Mouse (Mus musculus) embryonic facial prominence, embryonic 12.5 days (tissue): ENCODE results near the gene Slc7a15. TPM values are rescaled to one million over a fixed set of nuclear protein-coding genes. Genes with fewer than 3 reads are reported as not detected.

ENCODE experiments used
- ATAC-seq: fragments of 200-750 bp; cut with Nextera tagmentation; 2 replicates; pipeline ENCODE4 v1.8.0; 2017; ENCODE audit not compliant: insufficient number of reproducible peaks, insufficient read depth, low FRiP score, low TSS enrichment
- H3K27ac ChIP-seq: fragments of 300-500 bp; sonication (generic); 2 replicates; pipeline ENCODE4 v1.5.1; 2016; ENCODE audit warnings: mild to moderate bottlenecking
- H3K27me3 ChIP-seq: fragments of 300-500 bp; sonication (generic); 2 replicates; pipeline ENCODE4 v1.6.1; 2016; ENCODE audit warnings: mild to moderate bottlenecking, moderate library complexity
- H3K36me3 ChIP-seq: fragments of 300-500 bp; sonication (generic); 2 replicates; pipeline ENCODE4 v1.6.1; 2016; ENCODE audit warnings: mild to moderate bottlenecking
- H3K4me1 ChIP-seq: fragments of 300-500 bp; sonication (generic); 2 replicates; pipeline ENCODE4 v1.6.1; 2016
- H3K4me2 ChIP-seq: fragments of 300-500 bp; sonication (generic); replicated peaks from 2 replicates; pipeline ENCODE4 v1.6.1; 2016; ENCODE audit warnings: mild to moderate bottlenecking, moderate library complexity
- H3K4me3 ChIP-seq: fragments of 300-500 bp; sonication (generic); 2 replicates; pipeline ENCODE4 v1.5.1; 2016; ENCODE audit warnings: mild to moderate bottlenecking
- H3K9ac ChIP-seq: fragments of 300-500 bp; sonication (generic); 2 replicates; pipeline ENCODE4 v1.6.1; 2016; ENCODE audit warnings: mild to moderate bottlenecking, moderate library complexity
- H3K9me3 ChIP-seq: fragments of 300-500 bp; sonication (generic); 2 replicates; pipeline ENCODE4 v1.6.1; 2016; ENCODE audit warnings: mild to moderate bottlenecking, moderate library complexity
- WGBS: fragments of 180-500 bp; shearing (Covaris S2); methylation state at CpG from one replicate; pipeline ENCODE4 v1.1.7; 2016; 5-methylcytosine and 5-hydroxymethylcytosine counted together
- polyA plus RNA-seq: library from polyadenylated mRNA; unstranded; fragments of >200 nt; fragmentation: Nextera tagmentation; extraction: Ambion mirVana; gene quantifications from 2 replicates; pipeline ENCODE4 v1.2.1, GENCODE M21; 2016

Slc7a15 gene
- polyA plus RNA-seq, 1 experiment from 2014 or later = not detected

- no peak for ATAC-seq
- H3K27me3 ChIP-seq = no peaks in the 10 kb centered on the region
- no peaks in the 10 kb centered on the region for H3K9me3 ChIP-seq
- H3K4me3 ChIP-seq = no peak overlapping the region
- no peaks in the 10 kb centered on the region for H3K4me1 ChIP-seq
- no peak overlapping the region for H3K4me2 ChIP-seq
- no peaks in the 10 kb centered on the region for H3K36me3 ChIP-seq
- no peak overlapping the region for H3K9ac ChIP-seq
- no peak overlapping the region for H3K27ac ChIP-seq
These were observed 43.4 kb downstream of the Slc7a15 start for GRCm38 (mm10) chr12:8555419-8555818.

GRCm38 (mm10) chr12:8547357-8547756 lies 51.5 kb downstream of the Slc7a15 start:
- Histone ChIP-seq H3K27ac (no peak overlapping the region), H3K9ac (no peak overlapping the region), H3K9me3 (no peaks in the 10 kb centered on the region), H3K4me3 (no peak overlapping the region), H3K36me3 (no peaks in the 10 kb centered on the region), H3K27me3 (no peaks in the 10 kb centered on the region), H3K4me2 (no peak overlapping the region), H3K4me1 (no peaks in the 10 kb centered on the region)
- 19% methylated on average over 11 of the region's 11 CpGs for WGBS
- ATAC-seq = no peak

- Histone ChIP-seq H3K27ac (no peak overlapping the region), H3K9me3 (no peaks in the 10 kb centered on the region), H3K4me2 (no peak overlapping the region), H3K4me3 (no peak overlapping the region), H3K36me3 (no peaks in the 10 kb centered on the region), H3K4me1 (no peaks in the 10 kb centered on the region), H3K9ac (no peak overlapping the region), H3K27me3 (no peaks in the 10 kb centered on the region)
- WGBS = 87% methylated on average over 6 of the region's 6 CpGs
- no peak for ATAC-seq
These were observed 52.1 kb downstream of the Slc7a15 start for GRCm38 (mm10) chr12:8546801-8547200.

DNA sequence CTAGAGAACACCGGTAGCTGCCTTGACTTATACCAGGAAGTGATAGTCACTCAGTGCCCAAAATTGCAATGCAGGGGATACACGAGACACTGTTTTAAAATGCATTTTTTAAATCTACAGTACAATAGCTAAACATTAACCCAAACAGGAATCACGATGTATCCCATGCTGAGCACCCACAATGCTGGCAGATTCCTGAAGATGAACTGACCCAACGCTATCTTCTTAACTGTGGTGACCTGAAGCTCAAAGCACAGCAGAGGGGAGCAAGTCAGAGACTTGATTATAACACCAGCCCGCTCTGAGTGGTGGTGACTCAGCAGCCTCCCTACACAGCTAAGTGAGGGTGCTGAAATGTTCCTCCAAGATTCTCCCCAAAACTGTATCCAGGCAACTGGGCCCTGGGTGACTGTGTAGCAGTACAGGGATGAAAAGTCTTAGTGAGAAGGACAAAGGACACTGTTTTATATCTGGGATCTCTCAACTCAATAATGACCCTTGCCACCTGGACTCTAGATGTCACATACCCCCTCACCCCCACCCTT lies 53.7 kb downstream of the Slc7a15 start:
- Histone ChIP-seq H3K9ac (no peak overlapping the region), H3K4me3 (no peak overlapping the region), H3K36me3 (no peaks in the 10 kb centered on the region), H3K27me3 (no peaks in the 10 kb centered on the region), H3K9me3 (no peaks in the 10 kb centered on the region), H3K27ac (no peak overlapping the region), H3K4me1 (no peaks in the 10 kb centered on the region), H3K4me2 (no peak overlapping the region)
- 83% methylated on average over 5 of the region's 5 CpGs for WGBS
- no peak for ATAC-seq

GRCm38 (mm10) chr12:8542371-8542770 lies 56.5 kb downstream of the Slc7a15 start:
- no peaks in the 10 kb centered on the region for H3K9me3 ChIP-seq
- H3K4me1 ChIP-seq = no peaks in the 10 kb centered on the region
- 89% methylated on average over 4 of the region's 4 CpGs for WGBS
- no peak overlapping the region for H3K4me3 ChIP-seq
- no peaks in the 10 kb centered on the region for H3K27me3 ChIP-seq
- H3K27ac ChIP-seq = no peak overlapping the region
- no peaks in the 10 kb centered on the region for H3K36me3 ChIP-seq
- no peak overlapping the region for H3K4me2 ChIP-seq
- H3K9ac ChIP-seq = no peak overlapping the region
- ATAC-seq = no peak

DNA sequence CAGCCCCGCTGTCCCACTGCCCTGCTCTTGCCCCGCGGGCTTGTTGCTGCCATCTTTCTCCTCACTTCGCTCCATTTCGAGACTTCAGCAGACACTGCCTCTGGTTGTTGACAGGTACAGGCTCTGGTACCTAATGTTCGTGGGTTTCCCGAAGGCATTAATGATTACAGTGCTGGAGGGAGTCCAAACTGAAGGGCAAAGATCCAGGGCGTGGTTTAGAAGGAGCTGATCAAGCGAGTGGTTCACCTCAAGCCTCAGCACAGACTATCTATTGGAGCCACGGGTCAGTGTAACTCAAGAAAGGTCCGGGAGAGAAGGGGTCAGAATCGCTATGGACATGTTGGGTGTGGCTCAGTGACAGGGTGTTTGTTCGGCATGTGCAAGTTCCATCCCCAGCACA lies 59.4 kb downstream of the Slc7a15 start:
- Histone ChIP-seq H3K27me3 (no peaks in the 10 kb centered on the region), H3K27ac (no peak overlapping the region), H3K4me2 (no peak overlapping the region), H3K4me3 (no peak overlapping the region), H3K36me3 (no peaks in the 10 kb centered on the region), H3K9me3 (no peaks in the 10 kb centered on the region), H3K4me1 (no peaks in the 10 kb centered on the region), H3K9ac (no peak overlapping the region)
- WGBS = 84% methylated on average over 13 of the region's 13 CpGs
- ATAC-seq = no peak

GRCm38 (mm10) chr12:8537291-8537690 lies 61.6 kb downstream of the Slc7a15 start:
- H3K4me1 ChIP-seq = no peaks in the 10 kb centered on the region
- no peaks in the 10 kb centered on the region for H3K9me3 ChIP-seq
- no peak for ATAC-seq
- H3K36me3 ChIP-seq = no peaks in the 10 kb centered on the region
- H3K4me3 ChIP-seq = no peak overlapping the region
- H3K9ac ChIP-seq = no peak overlapping the region
- H3K4me2 ChIP-seq = no peak overlapping the region
- no peaks in the 10 kb centered on the region for H3K27me3 ChIP-seq
- H3K27ac ChIP-seq = no peak overlapping the region
- 88% methylated on average over 5 of the region's 5 CpGs for WGBS

- Histone ChIP-seq H3K4me1 (no peaks in the 10 kb centered on the region), H3K27me3 (no peaks in the 10 kb centered on the region), H3K27ac (no peak overlapping the region), H3K9me3 (no peaks in the 10 kb centered on the region), H3K4me3 (no peak overlapping the region), H3K4me2 (no peak overlapping the region), H3K9ac (no peak overlapping the region), H3K36me3 (no peaks in the 10 kb centered on the region)
- ATAC-seq = no peak
- WGBS = 74% methylated on average over 9 of the region's 9 CpGs
These were observed 62.5 kb downstream of the Slc7a15 start for GRCm38 (mm10) chr12:8536221-8536965.

- WGBS = 73% methylated on average over 7 of the region's 7 CpGs
- Histone ChIP-seq H3K27ac (no peak overlapping the region), H3K27me3 (no peaks in the 10 kb centered on the region), H3K9me3 (no peaks in the 10 kb centered on the region), H3K4me3 (no peak overlapping the region), H3K36me3 (no peaks in the 10 kb centered on the region), H3K4me2 (no peak overlapping the region), H3K9ac (no peak overlapping the region), H3K4me1 (no peaks in the 10 kb centered on the region)
- ATAC-seq = no peak
These were observed 63.3 kb downstream of the Slc7a15 start for GRCm38 (mm10) chr12:8535596-8535995.

DNA sequence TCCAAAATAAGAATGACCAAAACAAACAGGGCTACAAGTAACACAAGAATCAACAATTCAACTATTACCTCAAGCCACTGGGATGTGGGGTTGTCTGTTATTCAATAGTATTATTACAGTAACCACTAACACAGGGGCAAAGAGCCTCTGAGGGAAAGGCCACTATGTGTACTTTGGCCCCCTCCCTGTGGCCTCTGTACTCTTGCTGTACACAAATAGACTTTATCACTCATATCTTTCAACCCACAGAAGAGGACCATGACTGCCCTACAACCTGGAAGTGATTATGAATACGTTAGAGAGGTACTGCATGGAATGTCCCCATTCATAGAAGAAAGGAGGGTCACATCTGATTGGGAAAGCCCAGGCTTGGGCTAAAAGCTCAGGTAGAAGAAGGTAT lies 64.0 kb downstream of the Slc7a15 start:
- Histone ChIP-seq H3K9ac (no peak overlapping the region), H3K4me2 (no peak overlapping the region), H3K4me1 (no peaks in the 10 kb centered on the region), H3K27me3 (no peaks in the 10 kb centered on the region), H3K36me3 (no peaks in the 10 kb centered on the region), H3K9me3 (no peaks in the 10 kb centered on the region), H3K27ac (no peak overlapping the region), H3K4me3 (no peak overlapping the region)
- ATAC-seq = no peak
- 60% methylated on average over 1 of the region's 1 CpGs for WGBS

GRCm38 (mm10) chr12:8527770-8528169 lies 71.1 kb downstream of the Slc7a15 start:
- Histone ChIP-seq H3K36me3 (no peaks in the 10 kb centered on the region), H3K4me2 (no peak overlapping the region), H3K9ac (no peak overlapping the region), H3K27me3 (no peaks in the 10 kb centered on the region), H3K4me1 (no peaks in the 10 kb centered on the region), H3K9me3 (no peaks in the 10 kb centered on the region), H3K4me3 (no peak overlapping the region), H3K27ac (no peak overlapping the region)
- no peak for ATAC-seq
- WGBS = 77% methylated on average over 5 of the region's 5 CpGs

- no peak overlapping the region for H3K27ac ChIP-seq
- no peaks in the 10 kb centered on the region for H3K36me3 ChIP-seq
- no peak overlapping the region for H3K4me3 ChIP-seq
- WGBS = 75% methylated on average over 1 of the region's 1 CpGs
- H3K27me3 ChIP-seq = no peaks in the 10 kb centered on the region
- ATAC-seq = no peak
- no peak overlapping the region for H3K9ac ChIP-seq
- H3K4me1 ChIP-seq = no peaks in the 10 kb centered on the region
- no peaks in the 10 kb centered on the region for H3K9me3 ChIP-seq
- no peak overlapping the region for H3K4me2 ChIP-seq
These were observed 71.7 kb downstream of the Slc7a15 start for GRCm38 (mm10) chr12:8527175-8527574.
